Mouse (Mus musculus) Patski (cell line): Measurements from ENCODE around the gene Calm2. TPM values are rescaled to one million over a fixed set of nuclear protein-coding genes. Genes with fewer than 3 reads are reported as not detected.

Source experiments
- ATAC-seq: fragments of 100-300 bp; one replicate; pipeline ENCODE4 v1.8.0; 2021
- CTCF ChIA-PET: fragments of 350-600 bp; sonication (Branson Sonifier 250); formaldehyde crosslinking; loops from one replicate; lab custom pipeline; 2022; ENCODE audit warnings: inconsistent platforms; lab: Charles Lee
- POLR2A ChIA-PET: fragments of 350-600 bp; sonication (Branson Sonifier 250); formaldehyde crosslinking; loops from one replicate; lab custom pipeline; 2022; ENCODE audit warnings: antibody characterized with exemption, inconsistent platforms; lab: Charles Lee
- DNase-seq: peaks from one replicate; pipeline ENCODE4 v3.0.0-alpha.2; 2011; ENCODE audit warnings: low read depth, low spot score
- H3K27me3 ChIP-seq: fragments of 371-371 bp; one replicate; pipeline ENCODE4 v1.5.1; 2021
- CTCF ChIP-seq: fragments of 100-300 bp; IDR thresholded peaks from one replicate; pipeline ENCODE4 v1.5.1; 2021
- in situ Hi-C: fragments of 300-500 bp; cut with MboI; formaldehyde crosslinking; loops from 3 replicates; pipeline ENCODE4 v1.11.1; 2018; ENCODE audit warnings: low pct_unique_long_range_greater_than_20kb, mixed read lengths
- polyA plus RNA-seq: library from polyadenylated mRNA; unstranded; gene quantifications from one replicate; pipeline ENCODE4 v1.2.3, GENCODE M21; 2021

Calm2 gene
- polyA plus RNA-seq = 899 TPM

- no peaks in the 10 kb centered on the region for H3K27me3 ChIP-seq
- peak; percentile 69 for TF ChIP-seq CTCF
- DNase-seq (peak; percentile 79), ATAC-seq (peak; percentile 89)
- in situ Hi-C loops = loop anchor here (5.0 kb wide), 1 partner anchor 85 kb away; no protein-coding TSS in a partner anchor
- POLR2A ChIA-PET = interaction anchor here (0.6 to 3.6 kb wide), 17 partner anchors 12 to 132 kb away, joined by 3 to 25 read pairs (median 3); no protein-coding TSS in a partner anchor
- CTCF ChIA-PET = interaction anchor here (1.2 to 4.1 kb wide), 5 partner anchors 9 to 132 kb away, joined by 4 to 24 read pairs (median 8); no protein-coding TSS in a partner anchor
These were observed at the start of gene Calm2 for GRCm38 (mm10) chr17:87446767-87447611. TSS of gene Calm2 (minus strand) at chr17:87446935.

GRCm38 (mm10) chr17:87495504-87495903 is 48.8 kb upstream of the Calm2 start:
- DNase-seq = no peak
- ChIA-PET POLR2A (no interaction called here), CTCF (no interaction called here)
- TF ChIP-seq CTCF = no peak
- H3K27me3 ChIP-seq = no peaks in the 10 kb centered on the region
- in situ Hi-C loops = no loop called here
- ATAC-seq = no peak

GRCm38 (mm10) chr17:87494310-87494709 is 47.6 kb upstream of the Calm2 start:
- no peak for TF ChIP-seq CTCF
- POLR2A ChIA-PET = no interaction called here
- H3K27me3 ChIP-seq = no peaks in the 10 kb centered on the region
- in situ Hi-C loops = no loop called here
- CTCF ChIA-PET = no interaction called here
- DNase-seq = no peak
- no peak for ATAC-seq

GRCm38 (mm10) chr17:87492286-87492685 is 45.6 kb upstream of the Calm2 start:
- TF ChIP-seq CTCF = no peak
- no peaks in the 10 kb centered on the region for H3K27me3 ChIP-seq
- ChIA-PET CTCF (interaction anchor here (0.8 to 1.0 kb wide), 2 partner anchors 10 to 26 kb away, joined by 3 read pairs; no protein-coding TSS in a partner anchor), POLR2A (no interaction called here)
- DNase-seq (no peak), ATAC-seq (no peak)
- in situ Hi-C loops = no loop called here

- no peak for DNase-seq
- peak; percentile 86 for ATAC-seq
- POLR2A ChIA-PET = interaction anchor here (0.7 kb wide), 1 partner anchor 33 kb away, joined by 4 read pairs; no protein-coding TSS in a partner anchor
- CTCF ChIA-PET = interaction anchor here (1.1 to 1.3 kb wide), 2 partner anchors 8 to 18 kb away, joined by 4 read pairs; no protein-coding TSS in a partner anchor
- TF ChIP-seq CTCF = no peak
- H3K27me3 ChIP-seq = no peaks in the 10 kb centered on the region
- in situ Hi-C loops = no loop called here
These were observed 43.6 kb upstream of the Calm2 start for GRCm38 (mm10) chr17:87490295-87490694.

- in situ Hi-C loops = no loop called here
- DNase-seq (no peak), ATAC-seq (no peak)
- no peaks in the 10 kb centered on the region for H3K27me3 ChIP-seq
- no peak for TF ChIP-seq CTCF
- POLR2A ChIA-PET = no interaction called here
- CTCF ChIA-PET = no interaction called here
These were observed 39.0 kb upstream of the Calm2 start for GRCm38 (mm10) chr17:87485751-87486150.

- TF ChIP-seq CTCF = no peak
- CTCF ChIA-PET = no interaction called here
- in situ Hi-C loops = no loop called here
- ATAC-seq (no peak), DNase-seq (no peak)
- POLR2A ChIA-PET = no interaction called here
- no peaks in the 10 kb centered on the region for H3K27me3 ChIP-seq
These were observed 36.1 kb upstream of the Calm2 start for GRCm38 (mm10) chr17:87482867-87483266.

- no peak for ATAC-seq
- ChIA-PET CTCF (interaction anchor here (0.8 to 1.3 kb wide), 2 partner anchors 17 to 42 kb away, joined by 3 to 4 read pairs; no protein-coding TSS in a partner anchor), POLR2A (no interaction called here)
- in situ Hi-C loops = no loop called here
- no peak for TF ChIP-seq CTCF
- H3K27me3 ChIP-seq = no peaks in the 10 kb centered on the region
- DNase-seq = no peak
These were observed 31.8 kb upstream of the Calm2 start for GRCm38 (mm10) chr17:87478569-87478968.

- in situ Hi-C loops = no loop called here
- POLR2A ChIA-PET = no interaction called here
- TF ChIP-seq CTCF = no peak
- CTCF ChIA-PET = no interaction called here
- ATAC-seq = no peak
- H3K27me3 ChIP-seq = no peaks in the 10 kb centered on the region
- DNase-seq = no peak
These were observed 30.9 kb upstream of the Calm2 start for GRCm38 (mm10) chr17:87477611-87478010.

- in situ Hi-C loops = no loop called here
- no peak for DNase-seq
- ChIA-PET POLR2A (interaction anchor here (0.9 to 2.0 kb wide), 3 partner anchors 12 to 30 kb away, joined by 3 to 8 read pairs (median 3); no protein-coding TSS in a partner anchor), CTCF (interaction anchor here (1.0 kb wide), 1 partner anchor 9 kb away, joined by 3 read pairs; no protein-coding TSS in a partner anchor)
- no peaks in the 10 kb centered on the region for H3K27me3 ChIP-seq
- no peak for ATAC-seq
- TF ChIP-seq CTCF = no peak
These were observed 28.6 kb upstream of the Calm2 start for GRCm38 (mm10) chr17:87475356-87475755.

GRCm38 (mm10) chr17:87474501-87474795 is 27.7 kb upstream of the Calm2 start:
- DNase-seq (no peak), ATAC-seq (no peak)
- ChIA-PET CTCF (interaction anchor here (1.0 to 1.2 kb wide), 3 partner anchors 10 to 25 kb away, joined by 3 read pairs; no protein-coding TSS in a partner anchor), POLR2A (interaction anchor here (1.2 to 2.0 kb wide), 3 partner anchors 14 to 29 kb away, joined by 3 to 8 read pairs (median 3); partner anchors contain the start of gene Calm2)
- in situ Hi-C loops = no loop called here
- H3K27me3 ChIP-seq = no peaks in the 10 kb centered on the region
- TF ChIP-seq CTCF = no peak
